Mouse (Mus musculus) limb, embryonic 13.5 days (tissue): ENCODE results near the gene Cbx1. TPM values are rescaled to one million over a fixed set of nuclear protein-coding genes. Genes with fewer than 3 reads are reported as not detected.

ENCODE experiments used
- ATAC-seq: fragments of 200-750 bp; cut with Nextera tagmentation; 2 replicates; pipeline ENCODE4 v1.8.0; 2017; ENCODE audit warnings: low read depth, moderate number of reproducible peaks, moderate TSS enrichment; ENCODE audit not compliant: low FRiP score
- H3K27ac ChIP-seq: fragments of 300-500 bp; sonication (generic); 2 replicates; pipeline ENCODE4 v1.5.1; 2015; ENCODE audit warnings: inconsistent platforms, mild to moderate bottlenecking, moderate library complexity
- H3K27me3 ChIP-seq: fragments of 300-500 bp; sonication (generic); 2 replicates; pipeline ENCODE4 v1.6.1; 2015; ENCODE audit warnings: mild to moderate bottlenecking, inconsistent platforms
- H3K36me3 ChIP-seq: fragments of 300-500 bp; sonication (generic); 2 replicates; pipeline ENCODE4 v1.6.1; 2015; ENCODE audit warnings: inconsistent platforms, mild to moderate bottlenecking, moderate library complexity
- H3K4me1 ChIP-seq: fragments of 300-500 bp; sonication (generic); 2 replicates; pipeline ENCODE4 v1.6.1; 2015; ENCODE audit warnings: inconsistent platforms
- H3K4me2 ChIP-seq: fragments of 300-500 bp; sonication (generic); replicated peaks from 2 replicates; pipeline ENCODE4 v1.6.1; 2015; ENCODE audit warnings: inconsistent platforms, mild to moderate bottlenecking, moderate library complexity
- H3K4me3 ChIP-seq: fragments of 300-500 bp; sonication (generic); 2 replicates; pipeline ENCODE4 v1.5.1; 2015; ENCODE audit warnings: moderate library complexity, mild to moderate bottlenecking, inconsistent platforms
- H3K9ac ChIP-seq: fragments of 300-500 bp; sonication (generic); 2 replicates; pipeline ENCODE4 v1.6.1; 2015; ENCODE audit warnings: mild to moderate bottlenecking, inconsistent platforms
- H3K9me3 ChIP-seq: fragments of 300-500 bp; sonication (generic); 2 replicates; pipeline ENCODE4 v1.6.1; 2016; ENCODE audit warnings: inconsistent platforms
- WGBS: fragments of 180-500 bp; shearing (Covaris S2); methylation state at CpG from one replicate; pipeline ENCODE4 v1.1.7; 2015; 5-methylcytosine and 5-hydroxymethylcytosine counted together
- polyA plus RNA-seq: library from polyadenylated mRNA; unstranded; fragments of >200 nt; fragmentation: Nextera tagmentation; extraction: Ambion mirVana; gene quantifications from 2 replicates; pipeline ENCODE4 v1.2.1, GENCODE M21; 2015

Cbx1 gene
- polyA plus RNA-seq, 1 experiment from 2014 or later = 158 TPM

DNA sequence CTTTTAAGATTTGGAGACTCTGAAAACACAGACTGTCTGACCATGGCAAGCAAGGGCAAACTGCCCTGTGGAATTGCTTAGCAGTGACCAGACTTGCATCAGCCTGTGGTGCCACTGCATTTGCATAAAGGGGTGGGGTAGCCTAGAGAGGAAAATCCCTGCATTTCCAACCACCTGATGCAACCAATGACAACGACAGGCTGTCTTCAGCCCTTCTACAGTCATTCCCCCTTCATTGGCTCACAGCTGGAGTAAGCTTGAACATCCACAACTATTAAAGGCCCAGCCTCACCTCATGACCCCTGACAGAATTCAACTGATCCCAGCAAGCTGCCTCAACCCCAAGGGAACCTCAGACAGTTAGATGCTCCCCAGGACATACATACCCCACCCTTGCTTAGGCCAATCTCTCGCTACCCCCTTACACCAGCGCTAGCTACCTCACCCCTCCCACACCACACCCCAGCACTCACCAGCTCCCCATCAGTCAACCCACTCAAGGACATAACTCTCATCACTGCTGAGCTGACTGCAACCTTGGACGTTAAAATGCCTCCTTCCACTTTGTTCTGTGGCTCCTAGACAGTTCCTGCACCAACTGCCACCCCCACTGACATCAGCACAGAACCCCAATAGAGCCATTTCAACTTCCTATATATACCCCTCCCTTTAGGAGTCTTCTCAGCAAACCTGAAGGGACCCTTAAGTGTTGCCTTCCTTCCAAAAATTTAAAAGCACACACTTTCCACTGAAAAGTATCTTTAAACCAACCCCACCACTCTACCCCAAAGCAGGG lies 33.9 kb downstream of the Cbx1 start:
- Histone ChIP-seq H3K27me3 (no peaks in the 10 kb centered on the region), H3K4me3 (peak overlapping the region; percentile 57), H3K4me1 (peaks cover 51% of the 10 kb centered on the region), H3K36me3 (peaks cover 68% of the 10 kb centered on the region), H3K9me3 (no peaks in the 10 kb centered on the region), H3K9ac (peak overlapping the region; percentile 73; the same call in 1 of the 2 replicates), H3K27ac (peak overlapping the region; percentile 69; the same call in 1 of the 2 replicates), H3K4me2 (peak overlapping the region; percentile 99)
- no peak for ATAC-seq
- 44% methylated on average over 4 of the region's 4 CpGs for whole genome bisulfite sequencing

DNA sequence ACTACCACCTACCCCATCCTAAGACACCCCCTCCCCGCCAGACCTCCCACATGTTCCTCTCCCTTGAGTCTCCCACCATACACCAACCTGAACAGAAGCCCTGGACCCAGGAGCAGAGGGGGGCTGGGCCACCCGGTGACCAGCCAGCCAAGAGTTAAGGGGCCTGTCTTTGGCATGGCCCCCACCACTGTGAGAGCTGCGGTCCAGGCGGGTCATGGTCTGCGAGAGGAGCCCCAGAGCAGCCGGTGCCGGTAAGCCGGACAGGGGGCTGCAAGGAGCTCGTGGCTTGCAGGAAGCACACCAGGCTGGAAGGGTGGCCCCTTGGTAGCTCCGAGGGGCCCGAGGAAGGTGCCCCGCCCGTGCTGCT lies 34.5 kb downstream of the Cbx1 start:
- H3K4me2 ChIP-seq = peak overlapping the region; percentile 99
- ATAC-seq = peak; percentile 40
- H3K36me3 ChIP-seq = peaks cover 62% of the 10 kb centered on the region
- WGBS = 6% methylated on average over 11 of the region's 13 CpGs
- peak overlapping the region; percentile 57 for H3K4me3 ChIP-seq
- H3K9ac ChIP-seq = peak overlapping the region; percentile 73
- H3K9me3 ChIP-seq = no peaks in the 10 kb centered on the region
- H3K27me3 ChIP-seq = no peaks in the 10 kb centered on the region
- peaks cover 56% of the 10 kb centered on the region for H3K4me1 ChIP-seq
- peak overlapping the region; percentile 69; the same call in 1 of the 2 replicates for H3K27ac ChIP-seq

DNA sequence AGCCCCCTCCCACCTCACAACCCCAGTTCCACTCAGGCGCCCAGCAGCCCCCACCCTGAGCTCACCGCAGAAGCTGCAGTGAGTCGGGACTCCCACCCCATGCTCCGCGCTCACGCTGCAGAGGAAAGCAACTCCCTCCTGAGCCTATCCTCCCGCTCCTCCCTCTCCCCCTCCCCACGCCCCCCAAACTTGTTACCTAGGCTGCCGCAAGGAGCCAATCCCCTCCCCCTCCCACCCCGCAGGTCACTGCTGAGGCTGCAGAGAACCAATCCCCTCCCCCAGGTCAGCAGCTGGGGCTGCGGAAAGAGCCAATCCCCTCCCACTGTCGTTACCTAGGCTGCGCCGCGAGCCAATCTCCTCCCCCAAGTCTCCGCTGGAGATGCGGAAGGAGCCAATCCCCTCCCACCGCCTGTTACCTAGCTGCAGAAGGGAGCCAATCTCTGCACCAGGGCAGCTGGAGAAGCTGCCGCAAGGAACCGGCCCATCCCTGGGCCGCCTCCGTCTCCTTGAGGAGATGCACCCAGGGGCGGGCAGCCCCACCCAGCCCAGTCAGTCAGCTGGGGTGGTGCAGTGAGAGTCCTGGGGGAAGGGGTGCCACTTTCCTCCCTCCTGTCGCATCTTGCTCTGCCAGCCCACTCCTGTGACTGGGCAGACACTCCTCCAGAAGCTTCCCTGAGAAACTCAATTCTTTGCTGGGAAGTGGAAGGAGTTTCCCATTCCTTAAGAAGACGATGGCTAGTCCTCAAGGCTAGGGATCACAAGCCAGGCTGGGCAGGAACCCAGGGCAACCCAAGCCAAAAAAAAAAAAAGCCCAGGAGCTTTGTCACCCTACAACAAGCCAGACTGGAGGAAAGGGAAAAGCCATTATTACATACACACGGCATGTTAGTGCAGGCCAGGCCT lies 35.2 kb downstream of the Cbx1 start:
- H3K9me3 ChIP-seq = no peaks in the 10 kb centered on the region
- H3K27ac ChIP-seq = peak overlapping the region; percentile 76
- under 1% methylated on average over 24 of the region's 26 CpGs for WGBS
- H3K9ac ChIP-seq = peak overlapping the region; percentile 73
- H3K4me2 ChIP-seq = peak overlapping the region; percentile 99
- ATAC-seq = peak; percentile 93
- no peaks in the 10 kb centered on the region for H3K27me3 ChIP-seq
- peak overlapping the region; percentile 57 for H3K4me3 ChIP-seq
- peaks cover 55% of the 10 kb centered on the region for H3K36me3 ChIP-seq
- peaks cover 61% of the 10 kb centered on the region for H3K4me1 ChIP-seq

DNA sequence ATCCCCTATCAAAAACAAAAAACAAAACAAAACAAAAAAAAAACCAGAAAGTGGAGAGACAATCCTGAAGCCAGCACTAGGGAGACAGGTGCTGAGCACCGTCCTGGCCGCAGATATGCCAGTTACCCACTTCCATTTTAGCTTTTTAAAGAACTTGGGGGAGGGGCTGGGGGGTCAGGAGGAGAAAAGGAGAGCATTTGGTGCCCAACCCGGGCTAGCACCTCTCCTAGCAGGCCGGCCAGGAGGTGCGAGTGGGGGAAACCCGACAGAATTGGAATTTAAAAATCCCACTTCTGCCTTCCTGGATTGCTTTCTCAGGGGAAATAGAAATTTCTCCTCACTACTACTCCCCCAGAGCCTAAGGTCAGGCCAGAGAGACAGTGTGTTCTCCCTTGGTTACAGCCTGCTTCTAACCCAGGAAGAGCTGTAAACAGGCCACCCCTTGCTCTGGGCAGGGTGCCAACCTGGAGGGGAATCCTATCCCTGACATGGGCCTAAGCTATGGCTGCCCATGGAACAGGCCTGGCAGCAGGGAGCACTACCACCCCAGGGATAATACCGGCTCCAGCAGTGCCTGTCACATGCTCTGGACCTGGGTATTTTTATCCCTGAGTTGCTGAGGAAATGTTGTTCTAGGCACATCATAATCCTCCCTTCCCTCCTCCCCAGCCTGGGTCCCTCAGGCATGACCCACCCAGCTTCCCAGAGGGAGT lies 36.0 kb downstream of the Cbx1 start:
- Histone ChIP-seq H3K4me1 (peaks cover 61% of the 10 kb centered on the region), H3K27ac (peak overlapping the region; percentile 76), H3K36me3 (peaks cover 47% of the 10 kb centered on the region), H3K9ac (peak overlapping the region; percentile 58), H3K4me3 (peak overlapping the region; percentile 57), H3K4me2 (peak overlapping the region; percentile 99), H3K9me3 (no peaks in the 10 kb centered on the region), H3K27me3 (no peaks in the 10 kb centered on the region)
- WGBS = 34% methylated on average over 7 of the region's 7 CpGs
- ATAC-seq = no peak

DNA sequence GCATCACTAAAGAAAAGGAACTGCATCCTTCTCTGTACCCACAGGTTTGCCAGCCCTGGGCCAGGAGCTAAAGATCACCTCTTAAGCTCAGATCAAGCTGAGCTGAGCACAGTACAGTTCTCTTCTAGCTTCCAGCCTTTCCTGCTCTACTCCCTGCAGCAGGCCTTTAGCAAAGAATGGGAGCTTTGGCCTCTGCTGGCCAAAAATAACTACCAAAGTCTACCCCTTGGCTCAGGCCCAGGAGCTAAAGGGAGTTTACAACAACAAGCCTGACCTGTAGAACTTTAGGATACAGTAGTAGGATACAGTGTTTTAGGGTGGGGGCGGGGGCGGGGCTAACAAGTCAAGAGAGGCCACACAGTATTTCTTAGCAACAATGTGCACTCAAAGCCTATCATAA lies 37.6 kb downstream of the Cbx1 start:
- no peak for ATAC-seq
- peak overlapping the region; percentile 99 for H3K4me2 ChIP-seq
- H3K9me3 ChIP-seq = no peaks in the 10 kb centered on the region
- H3K27ac ChIP-seq = 0 out of 2 replicates have a peak overlapping the region, but pooled peaks have one; percentile 35
- WGBS = 75% methylated on average over 2 of the region's 2 CpGs
- peak overlapping the region; percentile 43 for H3K9ac ChIP-seq
- no peaks in the 10 kb centered on the region for H3K27me3 ChIP-seq
- peaks cover 32% of the 10 kb centered on the region for H3K36me3 ChIP-seq
- H3K4me3 ChIP-seq = peak overlapping the region; percentile 26
- H3K4me1 ChIP-seq = peaks cover 66% of the 10 kb centered on the region

DNA sequence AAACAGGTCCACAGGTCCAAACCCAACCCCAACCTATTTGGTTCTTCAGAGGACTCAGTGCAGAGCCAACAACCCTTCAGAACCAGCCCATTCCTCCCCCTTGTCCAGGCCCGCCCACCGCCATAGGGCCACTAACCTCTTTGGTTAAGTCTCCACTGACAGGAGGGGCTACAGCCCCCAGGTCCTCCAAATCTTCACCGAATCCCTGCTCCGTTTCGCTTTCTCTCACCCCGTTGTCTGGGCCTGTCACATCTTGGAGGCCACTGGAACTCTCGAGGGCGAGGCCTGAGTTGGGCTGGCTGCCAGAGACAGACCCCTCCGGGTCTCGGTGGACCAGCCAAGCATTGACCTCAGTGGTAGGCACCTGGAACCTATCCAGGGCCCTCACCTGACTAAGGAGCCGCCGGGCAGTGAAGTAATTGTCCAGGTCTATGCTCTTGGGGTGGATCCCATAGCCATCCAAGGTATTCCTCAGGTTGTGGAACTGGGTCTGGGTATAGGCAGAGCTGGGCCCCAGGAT lies 38.2 kb downstream of the Cbx1 start:
- H3K36me3 ChIP-seq = peaks cover 25% of the 10 kb centered on the region
- H3K4me1 ChIP-seq = peaks cover 66% of the 10 kb centered on the region
- ATAC-seq = no peak
- H3K9me3 ChIP-seq = no peaks in the 10 kb centered on the region
- no peaks in the 10 kb centered on the region for H3K27me3 ChIP-seq
- H3K9ac ChIP-seq = peak overlapping the region; percentile 43
- peak overlapping the region; percentile 99 for H3K4me2 ChIP-seq
- WGBS = 89% methylated on average over 12 of the region's 12 CpGs
- peak overlapping the region; percentile 26; the same call in 1 of the 2 replicates for H3K4me3 ChIP-seq
- H3K27ac ChIP-seq = peak overlapping the region; percentile 16; the same call in 1 of the 2 replicates

DNA sequence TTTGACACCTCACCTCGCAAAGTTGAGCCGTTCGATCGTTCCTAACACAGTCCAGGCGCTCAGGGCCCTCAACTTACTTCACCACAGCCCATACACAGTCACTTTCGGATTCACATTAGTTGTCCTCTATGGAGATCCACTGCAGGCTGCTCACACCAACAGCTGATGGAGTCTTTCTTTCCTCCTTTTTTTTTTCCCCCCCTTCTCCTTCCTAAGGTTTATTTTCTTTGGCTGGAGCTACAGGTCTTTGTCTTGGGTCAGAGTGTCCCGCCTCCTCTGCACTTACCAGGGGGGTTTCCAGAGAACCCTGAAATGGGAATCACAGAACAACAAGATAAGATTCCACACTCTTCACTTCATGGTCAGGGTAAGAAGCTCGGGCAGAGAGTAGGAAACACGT lies 39.0 kb downstream of the Cbx1 start:
- Histone ChIP-seq H3K9ac (peak overlapping the region; percentile 27), H3K4me3 (peak overlapping the region; percentile 21), H3K27ac (no peak overlapping the region), H3K36me3 (peaks cover 18% of the 10 kb centered on the region), H3K9me3 (no peaks in the 10 kb centered on the region), H3K27me3 (no peaks in the 10 kb centered on the region), H3K4me1 (peaks cover 61% of the 10 kb centered on the region), H3K4me2 (peak overlapping the region; percentile 99)
- 65% methylated on average over 9 of the region's 9 CpGs for WGBS
- no peak for ATAC-seq

DNA sequence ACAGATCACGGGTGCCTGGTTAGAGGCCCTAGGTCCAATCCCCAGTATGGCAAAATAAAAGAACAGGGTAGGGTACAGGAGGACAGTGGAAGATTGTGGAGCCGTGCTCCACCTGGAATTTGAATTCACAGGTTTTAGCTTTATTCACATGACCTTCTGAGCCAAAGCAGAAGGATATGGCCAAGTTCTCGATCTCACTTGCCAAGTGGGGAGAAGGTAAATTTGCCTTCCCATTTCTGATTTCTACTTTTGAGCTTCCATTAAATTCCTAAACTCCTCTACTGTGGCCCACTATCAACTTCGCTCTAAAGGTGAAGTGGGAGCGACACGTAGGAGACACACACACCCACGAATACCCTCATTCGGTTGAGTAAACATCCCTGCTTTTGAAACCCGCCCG lies 40.0 kb downstream of the Cbx1 start:
- no peak for ATAC-seq
- Histone ChIP-seq H3K9me3 (no peaks in the 10 kb centered on the region), H3K9ac (peak overlapping the region; percentile 87), H3K4me1 (peaks cover 52% of the 10 kb centered on the region), H3K36me3 (peaks cover 18% of the 10 kb centered on the region), H3K4me3 (peak overlapping the region; percentile 78), H3K27me3 (no peaks in the 10 kb centered on the region), H3K27ac (peak overlapping the region; percentile 97), H3K4me2 (peak overlapping the region; percentile 87)
- WGBS = 12% methylated on average over 10 of the region's 10 CpGs

DNA sequence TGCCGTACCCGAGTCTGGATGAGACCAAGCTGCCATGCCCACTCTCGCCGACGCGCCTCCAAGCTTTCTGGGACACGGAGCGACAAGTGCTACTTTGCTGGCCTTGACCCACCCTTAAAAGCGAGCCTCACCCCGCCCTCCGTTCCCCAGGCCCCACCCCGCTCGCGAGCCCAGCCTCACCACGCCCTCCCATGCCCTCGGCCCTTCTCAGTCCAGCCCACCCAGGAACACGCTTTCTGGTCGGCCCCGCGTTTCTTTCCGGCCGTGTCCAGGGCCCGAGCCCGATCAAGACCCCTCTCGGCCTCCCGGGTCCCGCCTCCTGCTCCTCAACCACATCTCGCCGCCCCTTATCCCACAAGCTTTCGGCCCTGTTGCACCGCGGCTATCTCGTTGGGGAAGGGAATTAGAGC lies 40.5 kb downstream of the Cbx1 start:
- 0% methylated on average over 33 of the region's 33 CpGs for WGBS
- Histone ChIP-seq H3K27me3 (no peaks in the 10 kb centered on the region), H3K4me2 (peak overlapping the region; percentile 87), H3K36me3 (peaks cover 18% of the 10 kb centered on the region), H3K9ac (peak overlapping the region; percentile 87), H3K4me3 (peak overlapping the region; percentile 78), H3K4me1 (peaks cover 49% of the 10 kb centered on the region), H3K9me3 (no peaks in the 10 kb centered on the region), H3K27ac (peak overlapping the region; percentile 97)
- ATAC-seq = peak; percentile 60

DNA sequence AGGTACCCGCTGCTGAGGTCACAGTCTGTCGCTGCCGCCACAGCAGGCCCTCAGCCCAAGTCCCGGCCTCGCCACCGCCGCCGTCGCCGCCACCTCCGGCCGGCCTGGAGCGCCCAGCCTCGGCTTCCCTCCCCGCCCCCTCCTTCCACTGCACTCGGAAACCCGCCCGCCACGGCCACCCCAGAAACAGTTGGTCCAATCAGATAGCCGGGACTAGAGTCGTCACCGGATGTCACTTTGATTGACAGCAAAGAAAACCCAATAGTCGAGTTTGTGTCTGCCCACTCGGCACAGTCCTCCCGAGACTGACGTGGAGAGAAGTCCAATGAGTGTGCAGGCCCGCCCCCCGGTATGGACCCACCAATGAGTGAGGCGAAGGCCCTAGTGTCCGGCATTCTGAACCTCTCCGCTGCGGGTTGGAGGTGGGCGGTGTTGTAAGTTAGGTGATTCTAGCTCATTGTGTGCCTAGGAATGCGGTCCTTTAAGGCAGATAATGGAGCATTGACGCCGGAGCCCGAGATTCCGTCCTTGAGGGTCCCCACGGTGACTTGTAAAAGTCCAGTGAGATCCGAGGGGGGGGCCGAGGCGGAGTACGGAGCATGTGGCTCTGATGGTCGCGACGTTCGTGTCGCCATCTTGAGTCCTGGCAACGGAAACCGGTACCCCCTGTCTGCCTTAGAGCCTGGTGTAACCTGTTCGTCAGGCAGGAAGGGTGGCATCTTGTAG lies 41.0 kb downstream of the Cbx1 start, which contains the start of gene Nfe2l1:
Gene Nfe2l1, minus strand, starts transcription at position 156 of the 726 bp plus-strand sequence.
- ATAC-seq = peak; percentile 99
- Histone ChIP-seq H3K36me3 (peaks cover 18% of the 10 kb centered on the region), H3K9me3 (no peaks in the 10 kb centered on the region), H3K9ac (peak within 1 kb of the TSS; percentile 87), H3K27me3 (no peaks in the 10 kb centered on the region), H3K4me2 (peak within 1 kb of the TSS; percentile 87), H3K27ac (peak within 1 kb of the TSS; percentile 97), H3K4me3 (peak within 1 kb of the TSS; percentile 78), H3K4me1 (peaks cover 43% of the 10 kb centered on the region)
- WGBS = under 1% methylated on average over 51 of the region's 51 CpGs
